Mouse (Mus musculus) CH12F3 (cell line): ENCODE results near the gene Cobll1.

Experiments
- in situ Hi-C: fragments of 300-500 bp; cut with MboI; formaldehyde crosslinking; loops from 2 replicates; pipeline ENCODE4 v1.14.3; 2020; ENCODE audit warnings: low sequenced_read_pairs

Cobll1 gene

DNA sequence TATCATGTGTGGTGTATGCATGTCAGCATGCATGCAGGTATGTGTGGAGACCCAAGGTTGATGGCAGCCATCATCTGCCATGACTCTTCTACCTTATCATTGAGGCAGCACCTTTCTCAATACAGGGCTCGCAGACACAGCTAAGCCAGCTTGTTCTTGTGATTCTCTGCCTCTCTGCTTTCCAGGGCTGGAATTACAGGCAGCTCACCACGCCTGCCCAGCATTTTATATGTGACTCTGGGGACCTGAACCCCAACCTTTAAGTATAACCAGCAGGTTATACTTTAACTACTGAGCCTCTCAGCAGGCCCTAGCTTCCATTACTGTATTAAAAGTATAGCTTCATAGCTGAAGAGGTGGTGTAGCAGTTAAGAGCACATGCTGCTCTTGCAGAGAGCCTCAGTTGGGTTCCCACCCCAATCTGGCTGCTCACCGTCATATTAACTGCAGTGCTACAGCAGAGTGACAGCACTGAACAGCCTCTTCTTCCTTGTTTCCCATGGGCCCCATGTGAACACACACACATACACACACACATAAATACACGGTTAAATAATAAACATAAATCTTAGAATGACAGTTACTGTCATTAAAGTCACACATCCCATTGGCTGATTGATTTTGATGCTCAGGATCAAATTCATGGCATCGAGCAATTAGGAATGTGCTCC, 81.1 kb downstream of the Cobll1 start:
- in situ Hi-C loops = no loop called here

- in situ Hi-C loops = no loop called here
These were observed 81.9 kb downstream of the Cobll1 start for GRCm38 (mm10) chr2:65157325-65157724.

DNA sequence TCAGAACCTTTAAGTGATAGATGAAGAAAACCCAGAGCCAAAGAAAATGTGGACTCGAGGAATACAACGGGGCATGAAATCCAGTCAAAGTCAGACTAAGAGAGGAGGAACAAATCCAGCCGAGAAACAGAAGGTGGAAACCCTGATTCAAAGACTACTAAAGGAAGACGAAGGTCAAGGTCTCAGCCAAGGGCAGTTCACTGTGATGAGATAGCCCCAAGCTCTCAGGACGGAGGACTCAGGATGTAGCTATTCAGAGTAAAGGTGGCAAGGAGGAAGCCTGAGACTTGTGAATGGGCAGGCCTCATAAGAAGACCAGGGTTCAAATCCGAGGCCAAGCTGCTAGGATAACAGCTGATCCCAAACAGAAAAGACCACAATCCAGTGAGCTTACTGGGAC, 90.3 kb downstream of the Cobll1 start:
- in situ Hi-C loops = loop anchor here (25.0 kb wide), 1 partner anchor 413 kb away; the partner anchor contains the start of gene Scn3a

DNA sequence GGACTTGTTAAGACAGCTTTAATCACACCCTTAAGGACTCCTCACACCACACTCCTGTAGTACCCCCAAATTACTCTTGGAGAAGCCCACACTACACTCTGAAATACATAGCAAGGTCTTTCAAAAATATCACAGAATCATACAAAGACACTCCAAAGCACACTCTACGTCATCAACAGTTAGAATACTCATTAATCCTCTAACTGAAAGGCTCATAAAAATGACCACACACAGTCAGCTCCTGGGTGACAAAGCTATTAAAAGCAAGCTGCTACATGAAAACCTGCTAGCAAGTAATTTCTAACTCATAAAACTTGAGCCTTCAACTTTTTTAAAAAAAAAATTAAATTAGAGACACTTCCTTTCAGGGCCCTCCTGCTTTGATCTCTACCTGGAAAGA, 91.8 kb downstream of the Cobll1 start:
- in situ Hi-C loops = loop anchor here (25.0 kb wide), 1 partner anchor 415 kb away; the partner anchor contains the start of gene Scn3a

DNA sequence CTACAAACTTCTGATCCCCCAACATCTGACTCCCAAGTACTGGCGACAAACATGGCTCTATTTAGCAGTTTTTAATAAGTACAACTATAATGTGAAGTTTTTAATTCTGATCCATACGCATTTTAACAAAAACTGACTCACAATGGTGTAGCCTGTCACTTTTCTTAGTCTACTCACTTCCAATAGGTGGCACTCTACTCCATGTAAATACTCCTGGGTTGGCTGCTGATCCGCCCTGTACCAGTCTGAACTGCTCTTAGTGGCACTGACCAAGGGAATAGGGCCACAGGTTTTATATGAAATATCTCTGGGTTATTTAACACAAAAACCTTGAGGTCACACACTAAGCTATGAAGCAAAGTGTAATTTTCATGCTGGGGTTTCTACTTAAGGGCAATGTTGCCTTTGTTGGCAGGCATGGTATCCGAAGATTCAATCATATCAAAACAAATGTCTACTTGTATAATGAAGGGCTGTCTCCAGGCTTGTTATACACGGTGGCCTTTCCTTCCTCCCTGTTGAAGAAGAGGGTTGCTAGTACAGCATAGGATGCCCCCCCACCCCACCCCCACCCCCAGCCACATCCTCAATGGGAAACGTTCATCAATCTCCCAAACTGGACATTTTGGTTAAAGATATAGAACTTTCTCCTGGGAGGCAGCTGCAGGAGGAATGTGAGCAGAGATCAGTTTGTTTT, 93.6 kb downstream of the Cobll1 start:
- in situ Hi-C loops = loop anchor here (25.0 kb wide), 1 partner anchor 417 kb away; the partner anchor contains the start of gene Scn3a

- in situ Hi-C loops = loop anchor here (5.0 to 25.0 kb wide), 2 partner anchors 191 to 421 kb away; partner anchors contain the start of gene Scn3a
These were observed 98.0 kb downstream of the Cobll1 start for GRCm38 (mm10) chr2:65141093-65141661.

- in situ Hi-C loops = loop anchor here (5.0 to 25.0 kb wide), 2 partner anchors 192 to 422 kb away; partner anchors contain the start of gene Scn3a
These were observed 98.8 kb downstream of the Cobll1 start for GRCm38 (mm10) chr2:65140330-65140922.

DNA sequence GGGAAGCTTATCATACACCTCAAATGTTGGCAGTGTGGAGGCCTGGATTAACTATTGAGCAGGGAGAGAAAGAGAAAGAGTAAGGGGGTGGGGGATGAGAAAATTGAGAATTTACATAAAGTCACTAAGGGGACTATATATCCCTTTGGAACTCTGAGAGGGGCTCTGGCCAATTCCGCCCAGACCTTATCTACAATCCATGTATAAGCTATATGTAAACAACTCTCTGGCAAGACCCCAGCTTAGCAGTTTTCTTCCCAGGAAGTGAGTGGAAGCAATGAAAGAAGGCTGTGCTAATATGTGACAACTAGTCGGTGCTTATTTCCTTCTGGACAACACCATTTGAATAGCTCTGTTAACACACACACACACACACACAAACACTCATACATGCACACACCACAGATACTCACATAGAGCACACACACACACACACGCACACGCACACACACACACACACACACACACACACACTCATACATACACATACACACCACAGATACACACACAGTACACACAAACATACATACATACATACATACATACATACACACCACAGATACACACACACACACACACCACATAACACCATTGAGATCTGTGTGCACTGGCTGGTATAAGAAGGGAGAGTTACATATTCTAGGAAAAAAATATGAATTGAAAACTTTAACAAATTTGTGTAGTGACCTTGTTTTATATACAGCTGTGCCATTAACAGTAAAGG, 99.4 kb downstream of the Cobll1 start:
- in situ Hi-C loops = loop anchor here (5.0 to 25.0 kb wide), 2 partner anchors 193 to 423 kb away; partner anchors contain the start of gene Scn3a

- in situ Hi-C loops = loop anchor here (25.0 kb wide), 1 partner anchor 423 kb away; the partner anchor contains the start of gene Scn3a
These were observed 100.2 kb downstream of the Cobll1 start for GRCm38 (mm10) chr2:65138992-65139391.

GRCm38 (mm10) chr2:65126141-65126783, 112.9 kb downstream of the Cobll1 start:
- in situ Hi-C loops = loop anchor here (25.0 kb wide), 1 partner anchor 436 kb away; the partner anchor contains the start of gene Scn3a

- in situ Hi-C loops = no loop called here
These were observed 115.5 kb downstream of the Cobll1 start for GRCm38 (mm10) chr2:65123702-65124101.

DNA sequence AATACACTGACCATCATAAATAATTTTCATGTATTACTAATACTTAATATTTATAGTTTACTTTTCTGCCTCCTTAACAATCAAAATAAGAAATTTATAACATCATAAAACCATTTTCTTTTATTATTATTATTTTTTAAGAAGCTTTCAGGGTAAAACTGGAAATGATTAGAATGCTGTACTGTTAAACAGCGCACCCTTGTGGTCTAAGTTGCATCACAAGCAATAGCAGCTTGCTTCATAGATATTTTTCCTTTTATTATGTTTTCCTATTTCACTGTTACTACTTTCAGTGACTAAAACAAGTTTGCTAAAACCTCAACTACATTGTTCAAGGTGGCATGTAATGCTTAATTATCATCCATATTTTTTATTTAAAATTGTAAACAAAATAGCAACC, 117.8 kb downstream of the Cobll1 start:
- in situ Hi-C loops = no loop called here

DNA sequence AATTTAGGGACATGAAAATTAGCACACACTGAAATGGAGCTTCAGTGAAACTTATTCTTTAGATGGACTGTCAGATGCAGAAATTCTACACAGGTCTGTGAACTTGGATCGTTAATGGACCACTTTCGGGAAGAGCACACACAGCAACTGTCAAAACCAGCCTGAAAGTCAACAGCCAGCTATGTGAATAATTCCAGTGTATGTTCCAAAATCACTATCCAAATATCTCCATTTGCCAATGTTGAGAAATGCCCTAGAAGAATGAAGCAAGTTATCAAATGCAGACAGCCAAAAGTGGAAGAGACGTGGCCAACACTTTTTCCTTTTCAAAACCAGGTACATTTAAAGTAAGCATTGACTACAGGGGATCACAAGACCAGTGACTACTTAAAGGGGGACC, 118.2 kb downstream of the Cobll1 start:
- in situ Hi-C loops = no loop called here

DNA sequence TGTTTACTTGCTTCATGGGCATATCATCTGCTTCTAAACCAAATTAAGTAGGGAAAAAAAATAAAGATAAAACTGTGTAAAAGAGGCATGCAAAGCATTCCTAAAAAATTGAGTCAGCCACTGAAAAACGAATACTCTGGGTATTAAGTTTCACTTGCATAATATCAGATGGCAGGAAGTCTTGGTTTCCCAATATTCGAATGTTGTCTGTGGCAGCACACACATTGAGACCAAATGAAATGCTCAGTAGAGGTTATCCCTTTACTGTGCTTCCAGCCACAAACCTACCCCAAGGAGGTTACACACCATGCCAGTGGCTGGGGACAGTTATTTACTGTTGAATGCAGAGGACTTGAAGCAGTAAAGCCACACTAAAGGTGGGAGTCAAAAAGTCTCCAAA, 119.1 kb downstream of the Cobll1 start:
- in situ Hi-C loops = no loop called here

GRCm38 (mm10) chr2:65119667-65120066, 119.5 kb downstream of the Cobll1 start:
- in situ Hi-C loops = no loop called here

DNA sequence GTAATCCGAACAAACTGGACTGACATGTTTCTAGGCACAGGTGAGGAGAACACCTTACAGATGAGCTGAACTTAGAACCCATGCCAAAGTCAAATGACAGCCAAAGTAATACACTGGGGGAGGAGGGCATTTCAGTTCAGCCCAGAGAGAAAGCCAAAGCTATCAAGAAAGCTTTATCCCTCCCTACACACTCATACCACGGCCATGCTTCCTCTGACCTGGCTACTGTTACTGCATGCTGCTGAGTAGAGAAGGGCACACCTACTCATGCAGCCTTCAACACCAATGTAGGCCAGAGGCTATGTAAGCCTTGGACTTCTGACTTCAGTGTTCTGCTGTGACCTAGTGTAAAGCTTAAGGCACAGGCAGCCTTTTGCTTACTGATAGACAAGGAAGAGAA, 120.1 kb downstream of the Cobll1 start:
- in situ Hi-C loops = no loop called here

DNA sequence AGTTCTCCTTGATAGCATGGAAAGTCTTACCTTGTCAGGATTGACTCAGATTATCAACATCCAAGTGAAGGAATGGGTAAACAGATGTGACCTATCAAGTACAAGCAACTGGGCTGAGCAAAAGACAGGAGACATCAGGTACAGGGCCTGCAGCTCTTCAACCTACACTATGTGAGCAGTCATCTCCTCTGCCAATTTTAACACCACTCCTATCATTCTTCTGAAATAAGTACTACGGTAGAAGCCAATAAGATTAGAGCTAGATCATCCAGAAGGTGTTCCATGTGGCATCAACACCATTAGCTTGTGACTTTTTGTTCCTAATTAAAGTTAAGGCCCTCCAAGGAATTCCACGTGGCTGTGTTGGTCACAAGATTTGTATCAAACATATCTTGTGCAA, 121.3 kb downstream of the Cobll1 start:
- in situ Hi-C loops = no loop called here

- in situ Hi-C loops = no loop called here
These were observed 122.6 kb downstream of the Cobll1 start for GRCm38 (mm10) chr2:65116428-65117125.

DNA sequence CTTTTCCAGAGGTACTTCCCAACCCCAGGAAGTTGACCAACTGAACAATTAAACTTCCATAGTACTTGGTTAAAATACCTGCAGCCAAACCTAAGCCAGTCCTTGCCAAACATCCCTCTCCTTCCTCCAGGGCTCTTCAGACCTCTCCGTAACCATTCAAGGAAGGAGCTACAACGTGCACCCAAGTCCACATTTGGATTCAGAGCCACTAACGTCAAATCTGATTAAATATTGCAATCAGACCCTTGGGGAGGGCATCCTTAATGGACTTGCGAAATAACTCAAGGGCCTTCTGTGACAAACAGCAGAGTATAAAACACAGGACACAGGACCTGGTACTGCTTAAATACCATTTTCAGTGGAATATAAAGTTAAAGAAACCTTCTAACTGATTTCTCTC, 126.0 kb downstream of the Cobll1 start:
- in situ Hi-C loops = no loop called here
